Mouse (Mus musculus) stomach, postnatal 0 days (tissue): ENCODE results near the gene Trp53bp2. TPM values are rescaled to one million over a fixed set of nuclear protein-coding genes. Genes with fewer than 3 reads are reported as not detected.

ENCODE experiments used
- ATAC-seq: fragments of 200-750 bp; cut with Nextera tagmentation; 2 replicates; pipeline ENCODE4 v1.8.0; 2017; ENCODE audit not compliant: low FRiP score, low TSS enrichment
- DNase-seq: peaks from one replicate; pipeline ENCODE4 v3.0.0-alpha.2; 2016; ENCODE audit warnings: low spot score
- H3K27ac ChIP-seq: fragments of 300-500 bp; sonication (generic); replicated peaks from 2 replicates; pipeline ENCODE4 v1.5.1; 2014; ENCODE audit warnings: mild to moderate bottlenecking, control low read depth
- H3K27me3 ChIP-seq: fragments of 300-500 bp; sonication (generic); 2 replicates; pipeline ENCODE4 v1.6.1; 2014; ENCODE audit warnings: low read length; ENCODE audit not compliant: control insufficient read depth, insufficient read depth
- H3K36me3 ChIP-seq: fragments of 300-500 bp; sonication (generic); 2 replicates; pipeline ENCODE4 v1.6.1; 2014; ENCODE audit warnings: low read length, mixed read lengths; ENCODE audit not compliant: control insufficient read depth, insufficient read depth
- H3K4me1 ChIP-seq: fragments of 300-500 bp; sonication (generic); replicated peaks from 2 replicates; pipeline ENCODE4 v1.6.1; 2014; ENCODE audit warnings: antibody characterized with exemption; ENCODE audit not compliant: control insufficient read depth, insufficient read depth
- H3K4me2 ChIP-seq: fragments of 300-500 bp; sonication (generic); replicated peaks from 2 replicates; pipeline ENCODE4 v1.6.1; 2014; ENCODE audit warnings: low read depth, mild to moderate bottlenecking, control low read depth, moderate library complexity
- H3K4me3 ChIP-seq: fragments of 300-500 bp; sonication (generic); 2 replicates; pipeline ENCODE4 v1.5.1; 2014; ENCODE audit warnings: low read depth, low read length, control low read depth
- H3K9ac ChIP-seq: fragments of 300-500 bp; sonication (generic); 2 replicates; pipeline ENCODE4 v1.6.1; 2014; ENCODE audit warnings: mild to moderate bottlenecking, low read length, control low read depth, mixed read lengths
- H3K9me3 ChIP-seq: fragments of 300-500 bp; sonication (generic); 2 replicates; pipeline ENCODE4 v1.6.1; 2016; ENCODE audit warnings: low read length; ENCODE audit not compliant: control insufficient read depth
- CTCF ChIP-seq: IDR thresholded peaks from 2 replicates; pipeline ENCODE4 v1.5.1; 2016; ENCODE audit warnings: antibody characterized with exemption, low read depth, mild to moderate bottlenecking, moderate library complexity
- EP300 ChIP-seq: optimal IDR thresholded peaks from 2 replicates; pipeline ENCODE3; 2016; ENCODE audit warnings: antibody characterized with exemption
- WGBS: fragments of 180-500 bp; shearing (Covaris S2); extraction: QIAGEN DNeasy Blood & Tissue Kit; methylation state at CpG from one replicate; pipeline ENCODE4 v1.1.7; 2014; 5-methylcytosine and 5-hydroxymethylcytosine counted together
- polyA plus RNA-seq: library from polyadenylated mRNA; unstranded; fragments of >200 nt; fragmentation: Nextera tagmentation; extraction: Ambion mirVana; gene quantifications from 2 replicates; pipeline ENCODE4 v1.2.1, GENCODE M21; 2015

Trp53bp2 gene
- polyA plus RNA-seq, 1 experiment from 2014 or later, result 9.5 TPM

DNA sequence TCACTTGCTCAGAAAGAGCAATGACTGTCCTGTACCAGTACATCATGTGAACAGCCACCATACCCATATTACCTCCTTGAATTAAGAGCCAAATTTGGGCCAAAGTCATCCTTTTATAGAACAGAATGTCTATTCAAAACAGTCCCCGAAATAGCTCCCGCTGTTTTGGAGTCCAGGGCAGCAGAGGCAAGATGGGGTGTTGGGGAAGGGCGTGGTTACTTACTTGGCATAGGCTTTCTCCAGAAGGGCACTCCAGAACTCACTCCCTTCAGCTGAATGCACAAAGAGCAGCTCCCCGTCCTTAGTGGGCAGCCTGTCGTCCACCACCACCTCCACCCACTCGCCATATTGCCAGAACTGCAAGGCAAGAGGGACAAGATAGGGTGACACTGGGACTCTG, 82.9 kb downstream of the Trp53bp2 start:
- WGBS, result 79% methylated on average over 6 of the region's 6 CpGs
- Histone ChIP-seq H3K4me2 (no peak overlapping the region), H3K4me1 (0 out of 2 replicates have a peak, but pooled peaks cover 3% of the 10 kb centered on the region), H3K27me3 (no peaks in the 10 kb centered on the region), H3K36me3 (peaks cover 14% of the 10 kb centered on the region), H3K4me3 (no peak overlapping the region), H3K9ac (no peak overlapping the region), H3K9me3 (no peaks in the 10 kb centered on the region), H3K27ac (no peak overlapping the region)
- ATAC-seq, result no peak
- no peak for TF ChIP-seq EP300
- no peak for TF ChIP-seq CTCF
- no peak for DNase-seq

DNA sequence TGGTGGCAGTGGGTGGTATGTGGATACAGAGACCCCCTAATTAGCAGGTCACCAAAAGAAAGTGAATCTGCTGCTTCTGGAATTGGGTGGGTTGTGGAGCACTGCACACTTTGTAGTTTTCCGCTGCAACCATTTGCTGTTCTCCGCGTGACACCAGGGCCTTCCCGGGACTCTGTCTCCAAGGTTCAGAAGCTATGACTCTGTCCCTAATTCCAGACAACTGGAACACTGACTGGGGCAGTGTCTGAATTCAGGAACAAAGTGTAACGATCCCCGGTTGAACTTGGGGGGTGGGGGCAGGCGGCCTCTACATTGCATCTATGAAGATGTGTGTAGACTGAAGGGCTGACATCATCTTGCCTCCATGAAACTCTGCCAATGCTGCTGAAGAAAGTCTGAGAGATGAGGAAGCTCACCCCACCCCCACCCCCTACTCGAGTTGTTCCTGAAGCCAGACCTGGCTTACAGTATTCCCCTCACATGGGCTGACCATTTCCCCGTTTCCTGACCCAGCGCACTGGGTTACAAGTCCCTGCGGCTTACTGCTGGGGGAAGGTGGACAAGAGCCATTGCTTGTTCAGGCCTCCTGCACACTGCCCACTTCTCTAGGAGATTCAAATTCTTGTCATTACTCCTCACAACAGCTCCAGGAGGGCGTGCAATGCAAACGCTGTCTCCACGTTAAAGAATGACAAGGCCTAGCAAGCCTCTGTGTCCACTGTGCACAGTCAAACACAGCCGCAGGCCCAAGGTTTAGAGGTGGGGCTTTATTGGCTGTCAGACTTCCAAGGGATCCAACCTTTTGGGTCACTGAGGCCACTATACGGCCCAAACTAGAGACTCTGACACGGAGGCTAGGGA, 85.5 kb downstream of the Trp53bp2 start:
- WGBS, result 61% methylated on average over 17 of the region's 17 CpGs
- DNase-seq, result no peak
- no peak for ATAC-seq
- Histone ChIP-seq H3K4me1 (0 out of 2 replicates have a peak, but pooled peaks cover 6% of the 10 kb centered on the region), H3K4me3 (no peak overlapping the region), H3K27ac (peak overlapping the region; percentile 2; the same call in 1 of the 2 replicates), H3K9ac (no peak overlapping the region), H3K4me2 (no peak overlapping the region), H3K9me3 (no peaks in the 10 kb centered on the region), H3K27me3 (no peaks in the 10 kb centered on the region), H3K36me3 (peaks cover 4% of the 10 kb centered on the region; the same call in 1 of the 2 replicates)
- no peak for TF ChIP-seq EP300
- no peak for TF ChIP-seq CTCF

DNA sequence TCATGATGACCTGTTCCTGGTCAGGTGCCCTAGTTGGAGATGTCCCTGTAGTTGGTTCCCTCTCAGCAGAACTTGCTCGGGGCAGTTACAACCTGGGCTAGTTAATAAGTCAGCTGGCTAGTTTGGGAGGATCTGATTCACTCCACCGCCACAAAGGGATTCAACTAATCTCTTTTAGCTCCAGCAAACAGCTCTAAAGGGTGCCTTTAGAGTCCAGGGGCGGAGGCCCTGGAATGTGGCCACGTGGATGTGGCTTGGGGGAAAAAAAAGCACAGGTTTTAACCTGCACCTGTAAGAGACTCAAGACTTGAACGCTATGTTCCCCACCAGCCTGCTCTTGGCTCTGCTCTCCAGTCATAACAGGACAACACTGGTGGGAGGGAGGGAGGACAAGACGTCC, 87.7 kb downstream of the Trp53bp2 start:
- DNase-seq (peak; percentile 38), ATAC-seq (peak; percentile 48)
- 37% methylated on average over 6 of the region's 6 CpGs for WGBS
- Histone ChIP-seq H3K4me2 (no peak overlapping the region), H3K9ac (no peak overlapping the region), H3K4me3 (no peak overlapping the region), H3K36me3 (no peaks in the 10 kb centered on the region; the same call in 1 of the 2 replicates), H3K4me1 (0 out of 2 replicates have a peak, but pooled peaks cover 3% of the 10 kb centered on the region), H3K9me3 (no peaks in the 10 kb centered on the region), H3K27ac (no peak overlapping the region), H3K27me3 (no peaks in the 10 kb centered on the region)
- TF ChIP-seq CTCF (no peak), EP300 (no peak)

DNA sequence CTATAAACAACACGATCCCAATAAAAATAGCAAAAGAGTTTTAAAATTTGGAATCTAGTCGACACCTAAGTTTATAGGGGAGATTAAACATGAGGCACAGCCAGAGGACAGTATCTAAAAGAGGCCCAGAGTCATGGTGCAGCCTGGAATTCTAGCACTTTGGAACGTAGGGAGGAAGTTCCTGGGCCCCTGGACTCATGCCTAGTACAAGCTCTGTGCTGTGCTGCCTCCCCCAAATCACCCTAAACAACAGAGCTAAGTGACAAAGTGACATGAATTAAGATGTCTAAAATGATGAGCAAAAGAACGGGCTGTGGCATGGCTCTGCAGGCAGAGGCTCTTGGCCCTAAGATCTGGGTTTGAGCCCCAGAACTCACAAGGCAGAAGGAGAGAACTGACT, 88.8 kb downstream of the Trp53bp2 start:
- WGBS, result 32% methylated on average over 4 of the region's 4 CpGs
- no peak overlapping the region for H3K4me2 ChIP-seq
- H3K9me3 ChIP-seq, result no peaks in the 10 kb centered on the region
- no peak for TF ChIP-seq EP300
- TF ChIP-seq CTCF, result no peak
- peaks cover 3% of the 10 kb centered on the region; the same call in 1 of the 2 replicates for H3K4me1 ChIP-seq
- no peak for DNase-seq
- no peak overlapping the region for H3K4me3 ChIP-seq
- H3K27ac ChIP-seq, result no peak overlapping the region
- H3K36me3 ChIP-seq, result no peaks in the 10 kb centered on the region
- no peak overlapping the region for H3K9ac ChIP-seq
- no peaks in the 10 kb centered on the region for H3K27me3 ChIP-seq
- ATAC-seq, result no peak

DNA sequence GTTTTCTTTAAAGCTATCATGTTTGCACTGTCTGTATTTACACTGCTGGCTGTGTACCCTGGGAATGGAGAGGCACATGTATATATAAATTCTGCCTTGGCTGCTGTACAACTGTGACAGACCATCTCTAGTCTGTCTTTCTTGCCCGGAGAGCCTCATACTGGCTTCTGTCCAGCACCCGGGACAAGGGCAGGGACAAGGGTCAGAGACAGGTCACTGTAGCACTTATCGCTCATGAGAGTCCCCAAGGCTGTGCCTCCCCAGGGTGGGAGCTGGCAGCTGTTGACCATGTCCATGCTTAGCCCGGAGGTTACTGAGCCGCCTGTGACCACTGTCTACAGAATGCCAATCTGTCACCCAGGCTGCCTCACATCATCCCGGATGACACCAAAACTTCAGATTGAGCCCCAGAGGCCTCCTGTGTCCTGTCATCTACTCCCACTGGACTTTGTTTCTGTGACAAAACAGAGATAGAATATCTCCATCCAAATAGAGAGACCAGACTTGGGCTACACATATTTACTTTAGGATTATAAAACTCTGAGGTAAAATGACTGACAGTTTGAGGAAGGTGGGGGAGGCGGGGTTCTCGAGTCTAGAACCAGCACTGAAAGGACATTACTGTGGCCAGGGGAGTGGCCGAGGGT, 90.6 kb downstream of the Trp53bp2 start:
- no peak for ATAC-seq
- Histone ChIP-seq H3K9me3 (no peaks in the 10 kb centered on the region), H3K4me2 (no peak overlapping the region), H3K4me3 (no peak overlapping the region), H3K27ac (peak overlapping the region; percentile 40; the same call in 1 of the 2 replicates), H3K9ac (no peak overlapping the region), H3K4me1 (peaks cover 10% of the 10 kb centered on the region), H3K27me3 (no peaks in the 10 kb centered on the region), H3K36me3 (no peaks in the 10 kb centered on the region)
- TF ChIP-seq CTCF (no peak), EP300 (no peak)
- DNase-seq, result no peak
- WGBS, result 44% methylated on average over 9 of the region's 9 CpGs
